ENCODE assay signal across 18 mouse cellular contexts in the genomic region with DNA sequence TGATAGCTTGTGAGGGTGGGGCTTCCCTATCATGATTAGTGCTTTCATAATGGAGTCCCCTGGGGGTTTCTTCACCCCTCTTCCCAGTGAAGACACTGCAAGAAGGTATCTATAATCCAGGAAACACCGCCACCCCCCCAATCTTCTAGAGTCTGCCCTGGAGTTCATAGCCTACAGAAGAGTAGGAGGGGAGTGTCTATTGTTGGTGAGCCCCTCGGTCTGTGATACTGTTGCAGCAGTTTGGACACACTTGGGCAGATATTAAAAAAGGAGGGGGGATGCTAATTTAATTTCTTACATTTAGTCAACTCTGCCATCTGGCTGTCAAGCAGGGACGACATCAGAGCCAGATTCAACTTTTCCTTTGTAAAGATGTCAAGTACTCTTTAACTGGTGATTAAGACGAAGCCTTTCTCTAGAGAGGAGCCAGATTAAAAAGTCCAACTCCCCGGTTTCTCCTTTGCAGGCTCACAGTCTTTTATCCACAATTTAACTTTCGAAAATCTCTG. TPM values are rescaled to one million over a fixed set of nuclear protein-coding genes. Genes with fewer than 3 reads are reported as not detected.
"Had no signal": no experiment of that assay in that cellular context is flagged by ENCODE, and none has a peak within 500 bp of the region (broad histone marks: within the 10 kb centered on the region; RNA-seq: fewer than 3 reads in every experiment).

No protein-coding gene starts in this region.

- H3K4me2 ChIP-seq: intestine, embryonic 15.5 days; limb, embryonic 13.5 days; lung, embryonic 14.5 days; neural tube, embryonic 12.5 days; stomach, embryonic 15.5 days had no signal

- H3K4me3 ChIP-seq: intestine, embryonic 15.5 days; limb, embryonic 13.5 days; liver, embryonic 15.5 days; myocyte; neural tube, embryonic 12.5 days; stomach, embryonic 15.5 days had no signal

- ATAC-seq: intestine, embryonic 15.5 days had no signal

- DNase-seq: kidney, adult 18-20 months; kidney, postnatal 25 days; left cerebral cortex, postnatal 4 days; lung, embryonic 14.5 days; lung, postnatal 10 days; lung, postnatal 4 days; right cerebral cortex, postnatal 14 days; thymus, adult 2 months; thymus, postnatal 25 days had no signal

- H3K9ac ChIP-seq: intestine, embryonic 15.5 days; limb, embryonic 13.5 days; liver, embryonic 15.5 days; lung, embryonic 14.5 days; neural tube, embryonic 12.5 days; stomach, embryonic 15.5 days had no signal

- H3K27ac ChIP-seq: intestine, embryonic 15.5 days; limb, embryonic 13.5 days; neural tube, embryonic 12.5 days; stomach, embryonic 15.5 days had no signal

- H3K9me3 ChIP-seq: intestine, embryonic 15.5 days; limb, embryonic 13.5 days; liver, embryonic 15.5 days; neural tube, embryonic 12.5 days; stomach, embryonic 15.5 days had no signal

- H3K36me3 ChIP-seq: intestine, embryonic 15.5 days; limb, embryonic 13.5 days; liver, embryonic 15.5 days; neural tube, embryonic 12.5 days; stomach, embryonic 15.5 days had no signal

- H3K4me1 ChIP-seq: intestine, embryonic 15.5 days; limb, embryonic 13.5 days; neural tube, embryonic 12.5 days; stomach, embryonic 15.5 days had no signal

RNA-seq across cellular contexts. Expression of a gene that starts 7.0 kb away (rescaled TPM):
- total RNA-seq: megakaryocyte, adult 5-6 weeks; neutrophil, adult 5-6 weeks had no signal
- polyA plus RNA-seq: liver, embryonic 15.5 days; myocyte; spleen, adult 2 months had no signal
